Mouse (Mus musculus): Measurements from ENCODE around the gene Dalrd3.

- TF ChIP-seq CTCF (IDR thresholded peaks at IDR 0.05; ENCODE audit: control insufficient read depth, insufficient read depth, insufficient read length) (no peak), MAX (IDR thresholded peaks at IDR 0.05) (no peak), MYOG (IDR thresholded peaks at IDR 0.05; ENCODE audit: control insufficient read depth, extremely low read depth, insufficient read length) (no peak), USF1 (IDR thresholded peaks at IDR 0.05; ENCODE audit: low read depth) (no peak), CEBPB (IDR thresholded peaks at IDR 0.05; ENCODE audit: low read depth) (no peak), MYOD1 (IDR thresholded peaks at IDR 0.05; ENCODE audit: control insufficient read depth, insufficient read length, low read depth) (no peak)
Observed at GRCm38 (mm10) chr9:108578545-108579343, 9.1 kb downstream of the Dalrd3 start, which contains the start of gene Wdr6.
